Mouse (Mus musculus): ENCODE measurements around the gene Cyp26b1. TPM values are rescaled to one million over a fixed set of nuclear protein-coding genes. Genes with fewer than 3 reads are reported as not detected.

Gene Cyp26b1
- 1.2 TPM for polyA plus RNA-seq (2015; fragmentation: Illumina TruSeq; extraction: RNeasy Lipid Tissue Mini Kit (QIAGEN cat#74804); ENCODE audit: insufficient read depth, low read depth, low replicate concordance)

DNA sequence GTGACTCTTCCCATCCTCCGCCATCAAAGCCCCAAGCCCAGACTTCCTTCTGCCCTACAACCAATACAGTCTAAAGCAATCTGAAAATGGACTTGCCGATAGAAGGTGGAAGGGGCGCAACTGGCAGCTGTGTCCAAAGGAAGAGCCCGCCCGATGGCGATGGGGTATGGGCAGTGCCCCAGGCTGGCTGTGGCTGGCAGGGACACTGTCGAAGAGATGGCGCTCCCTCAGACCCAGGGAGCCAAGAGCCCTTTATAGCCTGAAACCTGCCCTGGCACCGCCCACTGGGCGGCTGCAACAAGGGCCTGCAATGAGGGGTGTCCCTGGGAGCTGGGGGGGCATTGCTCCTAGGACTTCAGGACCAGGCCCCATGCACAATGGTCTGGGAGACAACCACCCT lies at the start of gene Cyp26b1:
Gene Cyp26b1, minus strand, starts transcription at position 216 of the 400 bp plus-strand sequence.

